Mouse (Mus musculus) thymus, adult 2 months (tissue): ENCODE measurements around the gene Gm28047.

Experiments used
- CTCF ChIP-seq: fragments of 200-500 bp; IDR thresholded peaks from 2 replicates; pipeline ENCODE4 v1.5.1; 2012; ENCODE audit warnings: mild to moderate bottlenecking, control low read depth, low read length, moderate library complexity, borderline replicate concordance; ENCODE audit not compliant: control insufficient read depth, poor library complexity, insufficient read depth; ENCODE audit errors: extremely low read depth
- POLR2A ChIP-seq: fragments of 200-500 bp; IDR thresholded peaks from 2 replicates; pipeline ENCODE4 v1.6.1; 2012; ENCODE audit warnings: mild to moderate bottlenecking, low read length, control low read depth, moderate library complexity; ENCODE audit not compliant: control insufficient read depth, poor library complexity, insufficient read depth; ENCODE audit errors: extremely low read depth

- TF ChIP-seq POLR2A (no peak), CTCF (no peak)
Measured at GRCm38 (mm10) chr15:102583708-102584383, 41.0 kb downstream of the Gm28047 start.
